Mouse (Mus musculus): ENCODE results near the gene Hs6st1. TPM values are rescaled to one million over a fixed set of nuclear protein-coding genes. Genes with fewer than 3 reads are reported as not detected.

Gene Hs6st1
- polyA plus RNA-seq, 3 experiments from 2014 or later = 2.2 to 5.1 (median 4.9) TPM

GRCm38 (mm10) chr1:36130307-36131035, 62.3 kb downstream of the Hs6st1 start:
- ATAC-seq = no peak

DNA sequence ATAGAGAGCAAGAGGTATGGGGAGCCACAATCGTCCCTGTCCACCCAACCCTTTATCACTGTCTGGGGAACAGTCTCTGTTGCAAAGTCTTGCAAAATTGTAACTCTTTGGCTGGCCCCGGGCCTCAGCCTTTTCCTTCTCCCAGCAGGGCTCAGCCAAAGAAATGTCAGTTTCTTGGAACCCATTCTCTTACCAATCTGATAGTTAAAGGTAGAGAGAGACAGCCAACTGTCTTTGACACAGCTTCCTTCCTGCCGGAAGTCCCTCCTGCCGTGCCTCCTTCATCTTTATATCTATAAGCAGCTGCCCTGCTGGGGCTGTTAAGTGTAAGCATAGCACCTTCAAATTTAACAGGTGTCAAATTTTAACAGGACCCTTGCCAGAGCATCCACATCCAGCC, 63.0 kb downstream of the Hs6st1 start:
- peak; percentile 76 for ATAC-seq

- ATAC-seq = no peak
Observed at GRCm38 (mm10) chr1:36131766-36132165, 63.6 kb downstream of the Hs6st1 start.

DNA sequence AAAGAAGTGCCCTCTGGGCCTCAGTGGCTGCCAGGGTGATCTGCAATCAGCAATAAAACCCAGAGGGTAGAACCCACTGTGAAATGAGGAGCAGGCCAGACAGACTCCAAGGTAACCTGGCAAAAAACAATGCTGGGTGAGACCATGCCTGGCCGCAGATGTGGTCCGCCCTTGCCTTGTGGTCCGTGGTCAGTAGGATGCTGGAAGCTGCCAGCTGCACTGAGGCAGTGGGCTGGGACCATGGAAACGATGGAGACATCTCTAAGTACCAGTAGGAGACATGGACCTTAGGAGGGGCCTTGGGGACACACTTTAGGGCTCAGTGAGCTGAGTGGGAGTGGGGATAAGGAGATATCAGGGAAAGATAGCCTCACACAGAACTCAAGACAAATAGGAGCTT, 64.0 kb downstream of the Hs6st1 start:
- no peak for ATAC-seq

GRCm38 (mm10) chr1:36133041-36133440, 64.8 kb downstream of the Hs6st1 start:
- no peak for ATAC-seq

DNA sequence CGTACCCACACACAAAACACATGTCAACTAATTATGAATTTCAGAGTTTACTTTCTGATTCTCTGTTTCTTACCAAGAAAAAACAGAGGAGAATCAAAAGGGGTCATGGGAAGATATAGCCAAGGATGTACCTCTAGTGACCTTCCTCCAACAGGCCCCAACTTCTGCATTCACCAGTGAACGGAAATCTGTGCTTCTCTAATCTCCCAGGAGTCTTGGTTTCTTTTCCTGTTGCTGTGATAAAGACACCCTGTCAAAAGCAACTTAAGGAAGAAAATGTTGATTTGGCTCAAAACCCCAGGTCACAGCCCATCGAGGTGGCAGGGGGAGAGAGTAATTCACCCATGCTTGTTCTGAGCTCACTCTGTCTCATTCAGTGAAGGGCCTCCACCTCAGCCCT, 65.4 kb downstream of the Hs6st1 start:
- no peak for ATAC-seq

- ATAC-seq = peak; percentile 41
Observed at GRCm38 (mm10) chr1:36134584-36134983, 66.4 kb downstream of the Hs6st1 start.

- no peak for ATAC-seq
Observed at GRCm38 (mm10) chr1:36140311-36140710, 72.1 kb downstream of the Hs6st1 start.

DNA sequence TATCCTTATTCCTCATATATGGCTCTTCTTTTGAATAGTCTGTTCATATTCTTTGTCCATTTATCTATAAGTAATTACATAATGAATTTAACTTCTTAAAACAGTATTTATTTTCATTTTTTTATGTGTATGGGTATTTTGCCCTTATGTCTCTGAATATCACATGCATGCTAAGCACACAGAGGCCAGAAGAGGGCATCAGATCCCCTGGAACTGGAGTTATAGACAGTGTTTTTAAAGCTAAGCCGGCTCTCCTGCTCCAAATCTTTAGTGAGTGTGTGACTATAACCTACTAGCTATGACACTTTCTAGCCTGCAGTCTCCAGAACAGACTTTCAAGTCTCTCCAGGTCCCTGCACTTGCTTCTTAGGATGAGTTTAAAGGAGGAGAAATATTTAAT, 76.8 kb downstream of the Hs6st1 start:
- no peak for ATAC-seq

DNA sequence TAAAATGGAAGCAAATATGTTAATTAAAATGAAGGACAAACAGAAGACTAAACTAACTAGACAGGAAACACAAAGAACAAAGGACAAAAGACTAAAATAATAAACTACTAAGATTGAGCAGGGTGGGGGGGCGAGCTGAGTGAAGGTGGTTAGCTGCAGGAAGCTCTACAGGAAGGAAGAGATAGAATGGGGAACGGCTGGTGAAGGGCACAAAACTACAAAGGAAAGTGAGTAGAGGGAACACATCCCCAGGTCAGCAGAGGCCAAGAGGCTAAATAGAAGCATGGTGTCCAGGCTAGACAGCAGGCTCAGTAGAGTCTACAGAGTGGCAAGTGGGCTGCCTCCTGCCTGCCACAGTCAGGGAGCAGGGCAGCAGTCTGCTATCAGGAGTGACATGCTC, 80.6 kb downstream of the Hs6st1 start:
- ATAC-seq = peak; percentile 79

DNA sequence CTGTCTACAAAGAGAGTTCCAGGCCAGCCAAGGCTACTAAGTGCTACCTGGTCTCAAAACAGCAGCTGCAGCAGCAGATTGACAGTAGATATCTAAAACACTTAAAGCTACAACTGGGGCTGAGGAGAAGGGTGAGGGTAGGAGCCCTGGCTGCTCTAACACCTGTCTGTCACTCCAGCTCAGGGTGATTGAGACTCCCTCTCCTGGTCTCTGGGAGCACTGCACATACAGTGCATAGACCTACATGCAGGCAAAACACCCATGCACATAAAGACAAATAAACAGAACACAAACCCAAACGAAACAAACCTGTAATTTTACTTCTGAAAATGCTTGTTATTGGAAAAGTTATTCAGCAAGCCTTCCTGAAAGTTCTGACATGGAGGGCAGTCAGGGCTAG, 81.2 kb downstream of the Hs6st1 start:
- ATAC-seq = peak; percentile 87

Other genes starting within 250 kb of the Hs6st1 start
- gene Uggt1, start 176.3 kb downstream of the Hs6st1 start, polyA plus RNA-seq (2017; shearing (Covaris generic)) = 10 to 100 TPM; 22.5 to 27.7 (median 25.2) TPM
- gene Neurl3, start 206.3 kb downstream of the Hs6st1 start, polyA plus RNA-seq (2017; shearing (Covaris generic)) = 100 to 1,000 TPM in 1 of 3 experiments, 10 to 100 TPM in 2; 23.0 to 132 (median 83.6) TPM
- gene Arid5a, start 239.3 kb downstream of the Hs6st1 start, polyA plus RNA-seq (2017; shearing (Covaris generic)) = 10 to 100 TPM; 75.9 to 89.1 (median 88.6) TPM

Data from inflammation-experienced regulatory T-cells, adult 6 months (primary cell).